Mouse (Mus musculus): ENCODE results near the gene Ssx2ip.

The Ssx2ip gene

GRCm38 (mm10) chr3:146435533-146435932 is 31.1 kb downstream of the Ssx2ip start:
- no peak for DNase-seq (ENCODE audit: extremely low spot score)

GRCm38 (mm10) chr3:146436114-146436513 is 31.7 kb downstream of the Ssx2ip start:
- no peak for DNase-seq (ENCODE audit: extremely low spot score)

DNA sequence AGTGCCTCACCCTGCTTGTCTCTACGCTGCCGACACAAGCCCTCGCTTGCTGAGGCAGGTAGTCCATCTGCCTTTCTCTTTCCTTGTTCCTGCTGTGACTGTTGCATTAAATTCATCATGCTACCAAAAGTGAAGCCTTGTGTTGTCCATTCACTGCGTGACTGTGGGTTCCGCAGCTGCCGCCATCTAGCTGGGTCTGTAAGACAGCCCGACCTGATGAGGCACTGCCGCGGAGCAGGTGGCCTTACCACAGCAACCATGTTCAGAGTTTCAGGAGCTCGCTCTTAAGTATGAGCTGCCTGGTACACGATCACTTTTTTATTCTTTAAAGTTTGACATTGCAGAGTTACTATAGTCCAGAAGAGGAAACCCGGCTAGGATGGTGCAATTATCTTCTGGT is 35.6 kb downstream of the Ssx2ip start:
- DNase-seq (ENCODE audit: extremely low spot score), result no peak

GRCm38 (mm10) chr3:146440422-146440821 is 36.0 kb downstream of the Ssx2ip start:
- DNase-seq (ENCODE audit: extremely low spot score), result no peak

GRCm38 (mm10) chr3:146442484-146442883 is 38.0 kb downstream of the Ssx2ip start:
- DNase-seq (ENCODE audit: extremely low spot score), result no peak

DNA sequence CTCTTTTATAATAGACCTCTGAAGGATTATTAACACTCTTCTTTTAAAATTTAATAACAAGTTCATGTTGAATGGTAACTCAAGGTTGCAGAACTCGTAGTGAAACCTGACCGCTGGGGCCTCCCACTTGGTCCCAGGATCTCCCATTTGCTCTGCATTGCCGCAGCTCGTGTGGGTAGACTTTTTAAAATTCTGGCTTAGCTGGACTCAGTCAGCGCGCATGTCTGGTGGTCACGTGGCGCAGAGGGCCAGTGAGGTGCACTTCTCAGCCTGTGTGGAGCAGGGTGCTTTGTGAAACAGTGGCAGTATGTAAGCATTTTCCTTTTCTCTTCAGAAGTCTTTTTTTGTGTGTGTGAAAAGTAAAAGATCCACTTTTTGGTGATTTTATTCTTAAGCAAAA is 38.5 kb downstream of the Ssx2ip start:
- DNase-seq (ENCODE audit: extremely low spot score), result no peak

- DNase-seq (ENCODE audit: extremely low spot score), result no peak
Measured at GRCm38 (mm10) chr3:146443380-146443779, 38.9 kb downstream of the Ssx2ip start.

DNA sequence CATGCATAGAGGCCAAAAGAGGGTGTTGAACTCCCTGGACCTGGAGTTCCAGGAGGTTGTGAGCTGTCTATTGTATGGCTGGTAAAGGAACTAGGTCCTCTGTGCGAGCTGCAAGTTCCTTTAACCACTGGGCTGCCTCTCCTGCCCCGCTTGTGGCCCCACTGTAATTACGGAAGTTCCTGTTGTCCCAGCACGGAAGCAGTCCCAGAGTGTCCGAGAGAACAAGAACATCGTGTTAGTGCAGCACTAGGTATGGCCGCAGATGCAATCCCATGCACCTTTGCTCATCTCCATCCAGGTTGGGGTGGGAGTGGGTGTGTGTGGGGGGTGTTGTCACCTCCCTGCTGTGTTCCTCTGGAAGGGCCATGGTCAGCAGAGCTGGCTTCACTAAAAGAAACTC is 40.4 kb downstream of the Ssx2ip start:
- no peak for DNase-seq (ENCODE audit: extremely low spot score)

DNA sequence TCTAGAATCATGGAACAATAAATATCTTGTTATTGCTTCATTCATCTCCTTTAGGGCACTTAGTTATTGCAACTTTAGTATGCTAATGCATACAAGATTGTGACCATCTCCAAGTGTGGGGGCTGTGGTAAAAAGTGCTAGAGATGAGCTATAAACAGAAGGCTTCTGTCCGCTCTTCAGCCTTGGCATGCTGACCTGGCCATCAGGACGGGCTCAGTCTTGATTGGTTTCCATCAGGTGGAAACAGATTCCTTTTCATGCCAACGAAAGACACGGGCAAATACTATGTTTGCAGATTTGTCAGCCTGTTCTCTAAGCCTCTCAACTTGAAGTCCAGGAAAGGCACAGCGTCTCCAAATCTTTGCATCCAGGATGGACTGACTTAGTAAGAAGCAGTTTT is 42.7 kb downstream of the Ssx2ip start:
- DNase-seq (ENCODE audit: extremely low spot score), result no peak

DNA sequence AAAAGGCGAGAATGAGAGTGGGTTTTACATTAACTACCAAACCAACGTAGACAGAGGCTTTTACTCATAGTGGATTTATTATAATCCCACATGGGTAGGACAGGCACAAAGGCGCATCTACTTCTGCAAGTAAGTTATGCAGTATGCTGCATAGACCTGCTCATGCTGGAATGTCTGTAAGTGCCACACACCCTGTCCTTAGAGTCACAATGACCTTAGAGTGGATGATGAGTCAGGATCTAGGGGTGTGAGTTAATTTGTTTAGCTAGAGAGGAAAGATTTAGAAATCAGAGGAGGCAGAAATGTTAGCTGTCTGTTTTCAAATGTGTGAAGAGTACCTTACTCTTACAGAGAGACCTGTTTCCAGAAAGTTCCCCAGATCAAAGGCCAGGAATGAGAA is 43.2 kb downstream of the Ssx2ip start:
- no peak for DNase-seq (ENCODE audit: extremely low spot score)

GRCm38 (mm10) chr3:146448372-146448771 is 43.9 kb downstream of the Ssx2ip start:
- no peak for DNase-seq (ENCODE audit: extremely low spot score)

- DNase-seq (ENCODE audit: extremely low spot score), result no peak
Measured at GRCm38 (mm10) chr3:146448969-146449368, 44.5 kb downstream of the Ssx2ip start.

- no peak for DNase-seq (ENCODE audit: extremely low spot score)
Measured at GRCm38 (mm10) chr3:146449745-146450250, 45.4 kb downstream of the Ssx2ip start, which contains the start of gene Ctbs. Gene Ctbs (plus strand): TSS chr3:146449795.

- peak; percentile 93 for DNase-seq (ENCODE audit: extremely low spot score)
Measured at GRCm38 (mm10) chr3:146450371-146450841, 46.0 kb downstream of the Ssx2ip start.

DNA sequence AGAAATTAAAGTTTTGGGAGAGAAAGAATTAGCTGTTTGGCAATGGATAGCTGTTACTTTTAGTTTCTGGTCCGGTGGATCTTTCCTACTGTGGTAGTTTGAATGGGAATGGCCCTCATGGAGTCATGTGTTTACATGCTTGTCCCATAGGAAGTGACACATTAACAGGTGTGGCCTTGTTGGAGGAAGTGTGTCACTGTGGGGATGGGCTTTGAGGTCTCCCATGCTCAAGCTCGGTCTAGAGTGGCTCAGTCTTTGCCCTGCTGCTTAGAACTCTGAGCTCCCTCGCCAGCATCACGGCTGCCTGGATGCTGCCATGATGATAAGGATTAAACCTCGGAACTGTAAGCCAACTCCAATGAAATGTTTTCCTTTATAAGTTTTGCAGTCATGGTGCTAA is 46.9 kb downstream of the Ssx2ip start:
- no peak for DNase-seq (ENCODE audit: extremely low spot score)

GRCm38 (mm10) chr3:146462939-146463338 is 58.5 kb downstream of the Ssx2ip start:
- DNase-seq (ENCODE audit: extremely low spot score), result no peak

DNA sequence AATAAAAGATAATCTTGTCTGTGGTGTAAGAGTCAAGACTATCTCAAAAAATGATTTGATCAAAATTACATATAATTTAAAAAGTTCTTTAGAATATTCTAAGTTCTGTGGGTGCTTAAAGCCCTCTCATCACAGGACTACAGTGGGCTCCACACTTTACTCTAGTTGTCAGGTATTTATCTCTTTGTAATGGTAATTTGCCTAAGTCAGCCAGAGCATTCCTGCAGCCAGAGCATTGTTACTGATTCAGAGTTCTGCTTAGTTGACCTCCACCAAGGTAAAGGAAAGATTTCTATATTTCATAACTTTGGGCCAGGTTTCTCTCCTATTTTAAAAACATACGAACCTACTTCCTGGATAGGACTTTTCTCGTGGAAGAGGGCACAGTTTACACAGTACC is 64.8 kb downstream of the Ssx2ip start:
- DNase-seq (ENCODE audit: extremely low spot score), result no peak

GRCm38 (mm10) chr3:146472657-146473056 is 68.2 kb downstream of the Ssx2ip start:
- DNase-seq (ENCODE audit: extremely low spot score), result no peak

DNA sequence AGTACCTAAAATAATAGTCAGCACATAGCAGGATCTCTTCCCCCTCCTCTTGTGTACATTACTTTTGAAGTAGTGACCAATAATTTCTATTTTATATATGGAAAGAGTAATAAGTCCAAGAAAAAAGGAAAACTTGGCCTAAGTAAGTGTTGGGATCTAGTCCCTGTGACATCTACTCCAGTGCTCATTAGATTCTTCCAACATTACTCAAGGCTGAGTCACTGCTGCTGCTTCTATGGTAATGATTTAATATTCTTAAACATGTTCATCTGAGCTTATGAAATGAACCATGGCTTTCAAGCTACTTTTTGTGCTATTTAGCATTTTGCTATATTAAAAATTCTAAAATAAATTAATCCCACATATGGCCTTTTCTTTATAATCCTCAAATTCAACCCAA is 69.3 kb downstream of the Ssx2ip start:
- DNase-seq (ENCODE audit: extremely low spot score), result no peak

DNA sequence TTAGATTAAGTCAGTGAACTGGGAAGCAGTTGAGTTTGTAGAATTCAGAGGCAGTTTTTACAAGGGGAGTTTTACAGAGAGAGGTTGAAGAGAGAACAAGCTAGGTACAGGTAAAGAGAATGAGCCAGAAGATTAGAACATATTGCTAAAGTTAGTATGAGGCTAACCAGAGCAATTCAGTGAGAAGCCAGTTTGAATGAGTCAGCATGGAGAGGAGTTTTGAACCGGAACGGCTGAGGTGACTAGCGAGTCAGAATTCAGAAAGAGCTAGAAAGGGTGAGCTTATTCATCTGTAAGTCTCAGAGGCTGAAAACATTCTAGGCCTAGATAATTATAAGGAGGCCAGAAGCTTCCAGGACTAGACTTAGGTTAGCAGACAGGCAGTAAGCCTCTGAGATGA is 70.0 kb downstream of the Ssx2ip start:
- DNase-seq (ENCODE audit: extremely low spot score), result no peak

GRCm38 (mm10) chr3:146482044-146482443 is 77.6 kb downstream of the Ssx2ip start:
- DNase-seq (ENCODE audit: extremely low spot score), result no peak

DNA sequence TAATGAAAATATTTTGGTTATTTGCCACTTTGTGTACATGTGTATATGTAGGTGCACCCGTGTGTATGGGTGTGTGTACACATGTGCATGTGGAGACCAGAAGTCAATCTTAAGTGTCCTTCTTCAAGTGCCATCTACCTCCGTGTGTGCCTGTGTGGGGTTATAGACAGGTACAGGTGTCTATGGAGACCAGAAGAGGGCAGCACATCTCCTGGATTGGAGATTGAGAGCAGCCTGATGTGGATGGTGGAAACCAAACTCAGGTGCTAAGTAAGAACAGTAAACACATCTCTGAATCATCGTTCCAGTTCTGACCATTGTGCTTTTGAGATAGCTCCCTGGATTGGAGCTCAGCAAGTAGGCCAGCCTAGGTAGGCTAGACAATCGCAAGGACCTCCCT is 82.0 kb downstream of the Ssx2ip start:
- no peak for DNase-seq (ENCODE audit: extremely low spot score)

Data from embryo, embryonic 9.5 days (tissue).